In genomic region chr13:42826602-42827001, GRCm38 (mm10) we compare ENCODE assay signal across 8 mouse cellular contexts.
DNase-seq lines count a peak whose midpoint lies in the region; ATAC-seq and TF ChIP-seq lines count a peak whose summit lies in the region.

No protein-coding gene starts in this region.

- ATAC-seq in liver, embryonic 11.5 days (replicated peaks; ENCODE audit: low FRiP score) = no peak

- H3K4me3 ChIP-seq in liver, adult 2 months (ENCODE audit: insufficient read depth, low read depth, low read length) = no peak overlapping the region
- no peak overlapping the region for H3K4me3 ChIP-seq in liver, embryonic 11.5 days (ENCODE audit: low read depth, low read length)

- intact Hi-C loops in gastrocnemius, postnatal 14 days (cut with DNase I; ENCODE audit: low total_unique reads) = no loop called here

- H3K27ac ChIP-seq in liver, adult 2 months (replicated peaks; ENCODE audit: insufficient read depth, low read depth, low read length) = no peak overlapping the region
- no peak overlapping the region for H3K27ac ChIP-seq in liver, embryonic 11.5 days (ENCODE audit: low read depth, low read length)

- no peaks in the 10 kb centered on the region for H3K79me2 ChIP-seq in liver, adult 2 months (ENCODE audit: control insufficient read depth, insufficient read depth, low read length)

- no peaks in the 10 kb centered on the region for H3K27me3 ChIP-seq in liver, adult 2 months (ENCODE audit: control insufficient read depth, insufficient read depth, low read length)
- H3K27me3 ChIP-seq in liver, embryonic 11.5 days (replicated peaks; ENCODE audit: control insufficient read depth, insufficient read depth, low read length) = no peaks in the 10 kb centered on the region; the same call in 1 of the 2 replicates

- no peak for TF ChIP-seq POLR2A in liver, adult 2 months (IDR thresholded peaks at IDR 0.05; ENCODE audit: extremely low read depth, insufficient read depth, low read length)

- no peaks in the 10 kb centered on the region for H3K36me3 ChIP-seq in liver, adult 2 months (ENCODE audit: control insufficient read depth, insufficient read depth, low read length)
- H3K36me3 ChIP-seq in liver, embryonic 11.5 days (ENCODE audit: control insufficient read depth, insufficient read depth, low read length) = no peaks in the 10 kb centered on the region

- no peaks in the 10 kb centered on the region for H3K9me3 ChIP-seq in liver, embryonic 11.5 days (ENCODE audit: control insufficient read depth, low read length)

- WGBS in liver, adult 2 months = 59% methylated on average over 8 of the region's 8 CpGs
- WGBS in liver, embryonic 11.5 days = 55% methylated on average over 8 of the region's 8 CpGs

- TF ChIP-seq CTCF in liver, adult 2 months (IDR thresholded peaks at IDR 0.05; ENCODE audit: low read depth, low read length) = peak; percentile 48

- H3K4me2 ChIP-seq in liver, embryonic 11.5 days = no peak overlapping the region

- DNase-seq in adrenal gland, adult 18-20 months (ENCODE audit: low spot score in 2 of 2) = peak; percentile 41 to 49
- DNase-seq in adrenal gland, adult 8-10 months = no peak
- peak; percentile 21 for DNase-seq in liver, adult 2 months (ENCODE audit: extremely low read depth, low read depth, low spot score)
- DNase-seq in liver, embryonic 11.5 days (ENCODE audit: low spot score) = no peak
- peak; percentile 54 for DNase-seq in adrenal gland, postnatal 10 days
- peak; percentile 16 for DNase-seq in gastrocnemius, postnatal 14 days
- peak; percentile 40 for DNase-seq in mesoderm, embryonic 11.5 days (ENCODE audit: low read depth, low spot score)
- DNase-seq in c-Kit-positive CD71-positive TER-119-positive erythroid progenitor cells, embryonic 14.5 days (ENCODE audit: low spot score) = no peak

- H3K9ac ChIP-seq in liver, adult 2 months (ENCODE audit: low read depth, low read length) = no peak overlapping the region
- H3K9ac ChIP-seq in liver, embryonic 11.5 days (ENCODE audit: low read depth, low read length) = no peak overlapping the region

- no peaks in the 10 kb centered on the region for H3K4me1 ChIP-seq in liver, adult 2 months (ENCODE audit: control insufficient read depth, insufficient read depth, low read length)
- H3K4me1 ChIP-seq in liver, embryonic 11.5 days (replicated peaks; ENCODE audit: control insufficient read depth, insufficient read depth, low read length) = no peaks in the 10 kb centered on the region

Comparison
In these comparisons a context has a peak if more than half of its experiments do, and no peak if none do; other contexts are left out.
1. DNase-seq: peak in adrenal gland, adult 18-20 months (2 of 2), liver, adult 2 months (single experiment), adrenal gland, postnatal 10 days (single experiment), gastrocnemius, postnatal 14 days (single experiment) and mesoderm, embryonic 11.5 days (single experiment); none in adrenal gland, adult 8-10 months (single experiment), liver, embryonic 11.5 days (single experiment) and c-Kit-positive CD71-positive TER-119-positive erythroid progenitor cells, embryonic 14.5 days (single experiment).